Mouse (Mus musculus): ENCODE measurements around the gene Pnpla1. TPM values are rescaled to one million over a fixed set of nuclear protein-coding genes. Genes with fewer than 3 reads are reported as not detected.

The Pnpla1 gene
- total and polyA plus RNA-seq, 3 experiments, result 0.02 TPM; not detected in 2

DNA sequence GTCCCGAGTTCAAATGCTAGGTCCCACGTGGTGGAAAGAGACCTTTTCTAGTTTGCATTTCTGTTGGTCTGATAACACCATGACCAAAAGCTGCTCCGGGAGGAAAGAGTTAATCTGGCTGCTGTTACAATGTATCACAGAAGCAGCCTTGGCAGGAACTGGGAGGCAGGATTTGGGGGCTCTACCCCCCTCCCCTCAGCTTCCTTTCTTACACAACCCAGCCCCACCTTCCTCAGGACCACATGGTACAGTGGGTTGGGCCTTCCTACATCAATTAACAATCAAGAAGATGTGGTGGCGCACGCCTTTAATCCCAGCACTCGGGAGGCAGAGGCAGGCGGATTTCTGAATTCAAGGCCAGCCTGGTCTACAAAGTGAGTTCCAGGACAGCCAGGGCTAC, 3.8 kb upstream of the Pnpla1 start:
- Histone ChIP-seq H3K79me2 (replicated peaks; ENCODE audit: control insufficient read depth, insufficient read depth, low read length) (no peaks in the 10 kb centered on the region), H3K27ac (no peak overlapping the region), H3K4me3 (no peak overlapping the region), H3K27me3 (ENCODE audit: control insufficient read depth, insufficient read depth, low read length) (no peaks in the 10 kb centered on the region), H3K4me1 (ENCODE audit: control insufficient read depth, insufficient read depth, low read length) (no peaks in the 10 kb centered on the region), H3K36me3 (ENCODE audit: control insufficient read depth, insufficient read depth, low read length) (no peaks in the 10 kb centered on the region), H3K9ac (ENCODE audit: low read depth, low read length) (no peak overlapping the region)
- intact Hi-C loops (cut with DNase I), result no loop called here
- no peak for DNase-seq
- TF ChIP-seq POLR2A (IDR thresholded peaks at IDR 0.05; ENCODE audit: insufficient read depth, low read depth, low read length) (no peak), EP300 (IDR thresholded peaks at IDR 0.05; ENCODE audit: insufficient read depth, low read depth, low read length) (no peak), CTCF (IDR thresholded peaks at IDR 0.05) (no peak)
- 77% methylated on average over 7 of the region's 7 CpGs for WGBS

DNA sequence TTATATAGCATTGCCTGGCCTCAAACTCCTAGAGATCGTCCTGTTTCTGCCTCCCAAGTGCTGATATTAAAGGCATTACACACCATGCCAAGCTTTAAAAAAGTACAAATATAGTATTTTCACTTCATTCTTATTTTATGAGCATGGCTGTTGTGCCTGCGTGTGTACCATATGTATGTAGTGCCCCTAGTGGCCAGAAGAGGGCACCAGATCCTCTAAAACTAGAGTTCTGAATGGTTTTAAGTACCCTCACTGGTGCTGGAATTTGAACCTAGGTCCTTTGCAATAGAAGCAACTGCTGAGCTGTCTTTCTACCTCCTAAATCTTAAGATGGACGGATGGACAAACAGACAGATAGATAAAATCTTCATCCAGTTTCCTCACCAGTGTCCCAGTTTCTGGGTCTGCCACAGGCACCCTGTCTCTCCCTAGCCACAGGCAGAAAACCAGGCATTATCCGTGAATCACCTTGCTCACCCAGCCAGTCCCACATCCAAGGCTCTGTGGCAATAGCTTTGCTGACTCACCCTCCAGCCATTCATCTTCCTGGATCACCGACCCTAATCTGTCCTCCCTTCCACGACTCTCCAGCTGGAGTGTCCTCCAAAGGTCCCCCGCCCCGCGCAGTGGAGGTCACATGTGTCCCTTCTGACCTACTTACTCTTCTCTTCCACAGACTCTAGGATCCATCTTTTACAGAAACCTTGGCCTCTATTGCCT, 2.9 kb upstream of the Pnpla1 start:
- H3K27ac ChIP-seq, result no peak overlapping the region
- peak; percentile 69 for TF ChIP-seq CTCF (IDR thresholded peaks at IDR 0.05)
- no peak for TF ChIP-seq POLR2A (IDR thresholded peaks at IDR 0.05; ENCODE audit: insufficient read depth, low read depth, low read length)
- no peaks in the 10 kb centered on the region for H3K79me2 ChIP-seq (replicated peaks; ENCODE audit: control insufficient read depth, insufficient read depth, low read length)
- no peak overlapping the region for H3K4me3 ChIP-seq
- intact Hi-C loops (cut with DNase I), result no loop called here
- no peaks in the 10 kb centered on the region for H3K4me1 ChIP-seq (ENCODE audit: control insufficient read depth, insufficient read depth, low read length)
- no peak overlapping the region for H3K9ac ChIP-seq (ENCODE audit: low read depth, low read length)
- 63% methylated on average over 9 of the region's 9 CpGs for WGBS
- H3K36me3 ChIP-seq (ENCODE audit: control insufficient read depth, insufficient read depth, low read length), result no peaks in the 10 kb centered on the region
- no peak for DNase-seq
- H3K27me3 ChIP-seq (ENCODE audit: control insufficient read depth, insufficient read depth, low read length), result no peaks in the 10 kb centered on the region

DNA sequence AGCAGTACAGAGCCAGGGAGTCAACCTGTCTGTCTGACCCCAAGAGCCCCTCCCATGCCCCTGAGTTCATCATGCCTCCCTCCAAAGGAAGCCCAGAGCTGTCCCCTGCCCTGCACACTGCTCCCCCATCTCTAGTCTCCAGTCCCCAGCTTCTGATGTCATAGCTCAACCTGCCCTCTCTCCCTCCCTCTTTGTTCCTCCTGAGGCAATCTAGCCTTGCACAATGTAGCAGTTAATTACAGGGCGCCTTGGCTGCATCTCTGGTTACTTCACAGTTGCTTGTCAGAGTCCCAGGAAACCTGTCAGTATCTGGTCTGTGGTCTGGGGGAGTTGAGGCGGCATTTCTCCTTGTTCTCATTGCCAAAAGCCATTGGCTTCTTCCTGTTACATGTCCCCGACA, 2.2 kb upstream of the Pnpla1 start:
- WGBS, result 59% methylated on average over 3 of the region's 3 CpGs
- Histone ChIP-seq H3K27me3 (ENCODE audit: control insufficient read depth, insufficient read depth, low read length) (no peaks in the 10 kb centered on the region), H3K9ac (ENCODE audit: low read depth, low read length) (no peak overlapping the region), H3K4me3 (no peak overlapping the region), H3K4me1 (ENCODE audit: control insufficient read depth, insufficient read depth, low read length) (no peaks in the 10 kb centered on the region), H3K27ac (no peak overlapping the region), H3K36me3 (ENCODE audit: control insufficient read depth, insufficient read depth, low read length) (no peaks in the 10 kb centered on the region), H3K79me2 (replicated peaks; ENCODE audit: control insufficient read depth, insufficient read depth, low read length) (no peaks in the 10 kb centered on the region)
- DNase-seq, result no peak
- TF ChIP-seq POLR2A (IDR thresholded peaks at IDR 0.05; ENCODE audit: insufficient read depth, low read depth, low read length), result no peak
- intact Hi-C loops (cut with DNase I), result no loop called here

DNA sequence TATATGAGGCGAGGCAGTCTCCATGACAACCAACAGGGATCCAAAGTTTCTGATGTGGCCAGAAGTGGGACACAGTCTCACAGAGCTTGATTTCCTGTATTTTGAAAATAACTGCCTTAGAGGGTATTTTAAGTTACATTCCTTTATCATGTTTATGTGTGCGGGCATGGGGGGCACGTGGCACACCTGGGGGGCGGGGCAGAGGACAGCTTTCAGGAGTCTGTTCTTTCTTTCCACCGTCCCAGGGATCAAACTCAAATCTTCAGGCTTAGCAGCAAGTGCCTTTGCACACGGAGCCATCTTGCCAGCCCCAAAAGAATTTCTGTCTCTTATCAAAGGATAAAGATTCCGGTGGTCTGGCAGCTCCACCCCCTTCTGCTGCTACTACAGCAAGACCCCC, 5.7 kb downstream of the Pnpla1 start:
- DNase-seq, result no peak
- Histone ChIP-seq H3K27me3 (ENCODE audit: control insufficient read depth, insufficient read depth, low read length) (no peaks in the 10 kb centered on the region), H3K4me3 (no peak overlapping the region), H3K9ac (ENCODE audit: low read depth, low read length) (no peak overlapping the region), H3K79me2 (replicated peaks; ENCODE audit: control insufficient read depth, insufficient read depth, low read length) (no peaks in the 10 kb centered on the region), H3K36me3 (ENCODE audit: control insufficient read depth, insufficient read depth, low read length) (no peaks in the 10 kb centered on the region), H3K27ac (no peak overlapping the region), H3K4me1 (ENCODE audit: control insufficient read depth, insufficient read depth, low read length) (no peaks in the 10 kb centered on the region)
- TF ChIP-seq POLR2A (IDR thresholded peaks at IDR 0.05; ENCODE audit: insufficient read depth, low read depth, low read length) (no peak), EP300 (IDR thresholded peaks at IDR 0.05; ENCODE audit: insufficient read depth, low read depth, low read length) (no peak), CTCF (IDR thresholded peaks at IDR 0.05) (no peak)
- intact Hi-C loops (cut with DNase I), result no loop called here
- WGBS, result 58% methylated on average over 7 of the region's 7 CpGs

GRCm38 (mm10) chr17:28864464-28864863, 6.3 kb downstream of the Pnpla1 start:
- no peaks in the 10 kb centered on the region for H3K36me3 ChIP-seq (ENCODE audit: control insufficient read depth, insufficient read depth, low read length)
- H3K9ac ChIP-seq (ENCODE audit: low read depth, low read length), result no peak overlapping the region
- no peaks in the 10 kb centered on the region for H3K27me3 ChIP-seq (ENCODE audit: control insufficient read depth, insufficient read depth, low read length)
- WGBS, result 70% methylated on average over 6 of the region's 6 CpGs
- DNase-seq, result no peak
- intact Hi-C loops (cut with DNase I), result no loop called here
- H3K4me1 ChIP-seq (ENCODE audit: control insufficient read depth, insufficient read depth, low read length), result no peaks in the 10 kb centered on the region
- H3K4me3 ChIP-seq, result no peak overlapping the region
- no peak overlapping the region for H3K27ac ChIP-seq
- H3K79me2 ChIP-seq (replicated peaks; ENCODE audit: control insufficient read depth, insufficient read depth, low read length), result no peaks in the 10 kb centered on the region
- no peak for TF ChIP-seq POLR2A (IDR thresholded peaks at IDR 0.05; ENCODE audit: insufficient read depth, low read depth, low read length)
- TF ChIP-seq EP300 (IDR thresholded peaks at IDR 0.05; ENCODE audit: insufficient read depth, low read depth, low read length), result no peak
- no peak for TF ChIP-seq CTCF (IDR thresholded peaks at IDR 0.05)

DNA sequence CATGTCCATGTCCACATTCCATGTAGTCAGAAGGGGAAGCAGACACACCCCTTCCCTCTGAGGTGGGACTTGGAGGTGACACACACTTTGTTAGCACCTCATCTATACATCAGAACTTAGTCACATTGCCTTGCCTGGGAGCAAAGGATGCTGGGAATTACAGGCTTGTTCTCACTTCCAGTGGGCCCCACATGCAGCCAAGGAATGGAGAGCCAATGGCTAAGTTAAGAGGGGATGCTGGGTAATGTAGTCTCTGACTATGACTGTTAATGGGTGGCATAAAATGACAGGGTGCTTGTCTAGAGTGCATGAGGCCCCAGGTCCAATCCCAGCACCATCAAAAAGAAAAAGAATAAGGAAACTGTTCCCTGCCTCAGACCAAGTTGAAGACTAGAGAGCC, 8.7 kb downstream of the Pnpla1 start:
- TF ChIP-seq POLR2A (IDR thresholded peaks at IDR 0.05; ENCODE audit: insufficient read depth, low read depth, low read length), result no peak
- TF ChIP-seq EP300 (IDR thresholded peaks at IDR 0.05; ENCODE audit: insufficient read depth, low read depth, low read length), result no peak
- TF ChIP-seq CTCF (IDR thresholded peaks at IDR 0.05), result no peak

More for the DNA sequence above, 8.7 kb downstream of the Pnpla1 start:
- Histone ChIP-seq H3K9ac (ENCODE audit: low read depth, low read length) (no peak overlapping the region), H3K79me2 (replicated peaks; ENCODE audit: control insufficient read depth, insufficient read depth, low read length) (no peaks in the 10 kb centered on the region), H3K27me3 (ENCODE audit: control insufficient read depth, insufficient read depth, low read length) (no peaks in the 10 kb centered on the region), H3K36me3 (ENCODE audit: control insufficient read depth, insufficient read depth, low read length) (no peaks in the 10 kb centered on the region), H3K4me3 (no peak overlapping the region), H3K27ac (no peak overlapping the region), H3K4me1 (ENCODE audit: control insufficient read depth, insufficient read depth, low read length) (no peaks in the 10 kb centered on the region)
- intact Hi-C loops (cut with DNase I), result no loop called here
- DNase-seq, result no peak
